Mouse (Mus musculus) heart, embryonic 16.5 days (tissue): ENCODE measurements at regions not wholly inside any gene's neighbourhood (a gene's known extent, or its start where the extent isn't known, plus 50 kb on each side); places are given as distances from the start of the nearest gene placed in this dataset.
"Not testable (repeated sequence)": the region's sequence is repeated elsewhere in the genome, so short reads cannot be mapped to it uniquely, and the experiment has no call there.

ENCODE experiments used
- ATAC-seq: fragments of 200-750 bp; cut with Nextera tagmentation; replicated peaks from 2 replicates; pipeline ENCODE4 v1.8.0; 2017; ENCODE audit warnings: moderate number of reproducible peaks; ENCODE audit not compliant: insufficient read depth, low FRiP score; ENCODE audit errors: extremely low read depth
- H3K27ac ChIP-seq: fragments of 300-500 bp; sonication (generic); 2 replicates; pipeline ENCODE4 v1.5.1; 2014; ENCODE audit warnings: mild to moderate bottlenecking, low read length, control low read depth, moderate library complexity
- H3K27me3 ChIP-seq: fragments of 300-500 bp; sonication (generic); 2 replicates; pipeline ENCODE4 v1.6.1; 2014; ENCODE audit warnings: low read length, mixed read lengths; ENCODE audit not compliant: control insufficient read depth, insufficient read depth
- H3K36me3 ChIP-seq: fragments of 300-500 bp; sonication (generic); 2 replicates; pipeline ENCODE4 v1.6.1; 2014; ENCODE audit not compliant: control insufficient read depth, insufficient read depth
- H3K4me1 ChIP-seq: fragments of 300-500 bp; sonication (generic); 2 replicates; pipeline ENCODE4 v1.6.1; 2014; ENCODE audit warnings: low read length, mixed read lengths; ENCODE audit not compliant: control insufficient read depth, insufficient read depth
- H3K4me2 ChIP-seq: fragments of 300-500 bp; sonication (generic); 2 replicates; pipeline ENCODE4 v1.6.1; 2014; ENCODE audit warnings: low read depth, mild to moderate bottlenecking, control low read depth, low read length
- H3K4me3 ChIP-seq: fragments of 300-500 bp; sonication (generic); 2 replicates; pipeline ENCODE4 v1.5.1; 2014; ENCODE audit warnings: mild to moderate bottlenecking, control low read depth, low read length
- H3K9ac ChIP-seq: fragments of 300-500 bp; sonication (generic); 2 replicates; pipeline ENCODE4 v1.6.1; 2014; ENCODE audit warnings: low read length, control low read depth
- H3K9me3 ChIP-seq: fragments of 300-500 bp; sonication (generic); replicated peaks from 2 replicates; pipeline ENCODE4 v1.6.1; 2016; ENCODE audit warnings: low read length; ENCODE audit not compliant: control insufficient read depth
- WGBS: fragments of 180-500 bp; shearing (Covaris S2); extraction: QIAGEN DNeasy Blood & Tissue Kit; methylation state at CpG from one replicate; pipeline ENCODE4 v1.1.7; 2014; 5-methylcytosine and 5-hydroxymethylcytosine counted together

- peaks cover 4% of the 10 kb centered on the region for H3K4me1 ChIP-seq
- H3K36me3 ChIP-seq: no peaks in the 10 kb centered on the region
- no peak overlapping the region for H3K9ac ChIP-seq
- no peaks in the 10 kb centered on the region for H3K27me3 ChIP-seq
- no peak overlapping the region for H3K4me3 ChIP-seq
- no peak overlapping the region for H3K27ac ChIP-seq
- H3K4me2 ChIP-seq: no peak overlapping the region
- 86% methylated on average over 5 of the region's 5 CpGs for WGBS
- ATAC-seq: no peak
- no peaks in the 10 kb centered on the region for H3K9me3 ChIP-seq
Observed at GRCm38 (mm10) chr14:61758586-61758985, 151.3 kb downstream of the Kcnrg start.

GRCm38 (mm10) chr14:61760176-61760575 is 152.9 kb downstream of the Kcnrg start:
- 84% methylated on average over 12 of the region's 12 CpGs for WGBS

GRCm38 (mm10) chr14:61762076-61762475 is 154.8 kb downstream of the Kcnrg start:
- Histone ChIP-seq H3K36me3 (no peaks in the 10 kb centered on the region), H3K27me3 (no peaks in the 10 kb centered on the region), H3K9me3 (no peaks in the 10 kb centered on the region), H3K27ac (no peak overlapping the region), H3K4me1 (peaks cover 1% of the 10 kb centered on the region), H3K9ac (no peak overlapping the region), H3K4me3 (no peak overlapping the region), H3K4me2 (no peak overlapping the region)
- 72% methylated on average over 5 of the region's 5 CpGs for WGBS
- ATAC-seq: no peak

More at GRCm38 (mm10) chr14:61760176-61760575, 152.9 kb downstream of the Kcnrg start:
- H3K4me2 ChIP-seq, H3K9ac ChIP-seq, H3K36me3 ChIP-seq, H3K9me3 ChIP-seq, H3K4me1 ChIP-seq, H3K27me3 ChIP-seq, H3K27ac ChIP-seq, H3K4me3 ChIP-seq, ATAC-seq: not testable (repeated sequence)

- H3K9me3 ChIP-seq: no peaks in the 10 kb centered on the region
Observed at GRCm38 (mm10) chr14:61769881-61770280, 162.6 kb downstream of the Kcnrg start.

GRCm38 (mm10) chr14:61774171-61774570 is 166.9 kb downstream of the Kcnrg start:
- H3K4me2 ChIP-seq: no peak overlapping the region
- no peaks in the 10 kb centered on the region for H3K27me3 ChIP-seq
- H3K9me3 ChIP-seq: no peaks in the 10 kb centered on the region
- ATAC-seq: no peak
- no peak overlapping the region for H3K27ac ChIP-seq
- 74% methylated on average over 3 of the region's 3 CpGs for WGBS
- H3K9ac ChIP-seq: no peak overlapping the region
- no peaks in the 10 kb centered on the region for H3K36me3 ChIP-seq
- no peaks in the 10 kb centered on the region for H3K4me1 ChIP-seq
- no peak overlapping the region for H3K4me3 ChIP-seq

More at GRCm38 (mm10) chr14:61769881-61770280, 162.6 kb downstream of the Kcnrg start:
- no peak overlapping the region for H3K4me2 ChIP-seq
- no peak overlapping the region for H3K4me3 ChIP-seq
- H3K4me1 ChIP-seq: no peaks in the 10 kb centered on the region
- no peak overlapping the region for H3K9ac ChIP-seq
- no peaks in the 10 kb centered on the region for H3K27me3 ChIP-seq
- H3K36me3 ChIP-seq: no peaks in the 10 kb centered on the region
- H3K27ac ChIP-seq: no peak overlapping the region
- ATAC-seq: no peak
- 71% methylated on average over 5 of the region's 5 CpGs for whole genome bisulfite sequencing

- H3K9ac ChIP-seq: no peak overlapping the region
- no peak for ATAC-seq
Observed at GRCm38 (mm10) chr14:61778618-61779017, 171.4 kb downstream of the Kcnrg start.

GRCm38 (mm10) chr14:61783206-61783605 is 175.9 kb downstream of the Kcnrg start:
- no peaks in the 10 kb centered on the region for H3K9me3 ChIP-seq
- no peaks in the 10 kb centered on the region for H3K36me3 ChIP-seq
- no peak overlapping the region for H3K27ac ChIP-seq
- no peak overlapping the region for H3K4me2 ChIP-seq
- H3K27me3 ChIP-seq: no peaks in the 10 kb centered on the region
- H3K4me3 ChIP-seq: no peak overlapping the region
- WGBS: 80% methylated on average over 3 of the region's 3 CpGs
- H3K4me1 ChIP-seq: no peaks in the 10 kb centered on the region
- no peak overlapping the region for H3K9ac ChIP-seq
- ATAC-seq: no peak

More at GRCm38 (mm10) chr14:61778618-61779017, 171.4 kb downstream of the Kcnrg start:
- Histone ChIP-seq H3K27me3 (no peaks in the 10 kb centered on the region), H3K27ac (no peak overlapping the region), H3K4me1 (no peaks in the 10 kb centered on the region), H3K9me3 (no peaks in the 10 kb centered on the region), H3K4me3 (no peak overlapping the region), H3K4me2 (no peak overlapping the region), H3K36me3 (no peaks in the 10 kb centered on the region)
- 61% methylated on average over 5 of the region's 5 CpGs for WGBS

- H3K36me3 ChIP-seq: no peaks in the 10 kb centered on the region
- H3K9ac ChIP-seq: no peak overlapping the region
- H3K9me3 ChIP-seq: no peaks in the 10 kb centered on the region
- no peak for ATAC-seq
- no peak overlapping the region for H3K27ac ChIP-seq
- H3K27me3 ChIP-seq: no peaks in the 10 kb centered on the region
- no peaks in the 10 kb centered on the region for H3K4me1 ChIP-seq
- H3K4me3 ChIP-seq: no peak overlapping the region
- no peak overlapping the region for H3K4me2 ChIP-seq
- 89% methylated on average over 4 of the region's 4 CpGs for WGBS
Observed at GRCm38 (mm10) chr14:61784609-61785008, 177.4 kb downstream of the Kcnrg start.

GRCm38 (mm10) chr14:61786031-61786430 is 178.8 kb downstream of the Kcnrg start:
- H3K36me3 ChIP-seq: no peaks in the 10 kb centered on the region
- ATAC-seq: no peak
- no peak overlapping the region for H3K9ac ChIP-seq
- H3K9me3 ChIP-seq: no peaks in the 10 kb centered on the region
- no peaks in the 10 kb centered on the region for H3K4me1 ChIP-seq
- no peak overlapping the region for H3K4me3 ChIP-seq
- no peak overlapping the region for H3K27ac ChIP-seq
- no peak overlapping the region for H3K4me2 ChIP-seq
- no peaks in the 10 kb centered on the region for H3K27me3 ChIP-seq

- WGBS: 67% methylated on average over 4 of the region's 4 CpGs
- no peak for ATAC-seq
- Histone ChIP-seq H3K27ac (no peak overlapping the region), H3K4me1 (no peaks in the 10 kb centered on the region), H3K4me2 (no peak overlapping the region), H3K9ac (no peak overlapping the region), H3K4me3 (no peak overlapping the region), H3K36me3 (no peaks in the 10 kb centered on the region), H3K27me3 (no peaks in the 10 kb centered on the region), H3K9me3 (0 out of 2 replicates have a peak, but pooled peaks cover 2% of the 10 kb centered on the region)
Observed at GRCm38 (mm10) chr14:61787746-61788145, 180.5 kb downstream of the Kcnrg start.
